Mouse (Mus musculus): ENCODE data around the gene Mob3a. TPM values are rescaled to one million over a fixed set of nuclear protein-coding genes. Genes with fewer than 3 reads are reported as not detected.

The Mob3a gene
- total and polyA plus RNA-seq, 2 experiments from 2014 or later, result 44.9 to 75.1 TPM

- under 1% methylated on average over 25 of the region's 25 CpGs for WGBS
- TF ChIP-seq CTCF (IDR thresholded peaks at IDR 0.05), result peak; percentile 48
- Histone ChIP-seq H3K4me3 (ENCODE audit: low read depth, low read length) (peak within 1 kb of the TSS; percentile 100), H3K4me2 (ENCODE audit: low read depth, low read length, poor library complexity, severe bottlenecking) (peak within 1 kb of the TSS; percentile 98), H3K27me3 (ENCODE audit: insufficient read depth, low read length) (no peaks in the 10 kb centered on the region), H3K27ac (ENCODE audit: low read depth, low read length) (peak within 1 kb of the TSS; percentile 90), H3K4me1 (ENCODE audit: insufficient read depth, low read length) (peaks cover 17% of the 10 kb centered on the region), H3K36me3 (ENCODE audit: insufficient read depth, low read length) (no peaks in the 10 kb centered on the region), H3K9ac (replicated peaks; ENCODE audit: low read length, poor library complexity, severe bottlenecking) (peak within 1 kb of the TSS; percentile 99), H3K9me3 (ENCODE audit: low read length) (no peaks in the 10 kb centered on the region)
- DNase-seq (ENCODE audit: low spot score), result peak; percentile 100
- peak; percentile 99 for ATAC-seq (ENCODE audit: low FRiP score)
Measured at GRCm38 (mm10) chr10:80742180-80742978, 40.6 kb upstream of the Mob3a start, which contains the start of gene Ap3d1. Gene Ap3d1 (minus strand): TSS chr10:80742264.

- peaks cover 17% of the 10 kb centered on the region for H3K4me1 ChIP-seq (ENCODE audit: insufficient read depth, low read length)
- peak overlapping the region; percentile 90 for H3K27ac ChIP-seq (ENCODE audit: low read depth, low read length)
- WGBS, result under 1% methylated on average over 45 of the region's 46 CpGs
- H3K9me3 ChIP-seq (ENCODE audit: low read length), result no peaks in the 10 kb centered on the region
- peak overlapping the region; percentile 99 for H3K9ac ChIP-seq (replicated peaks; ENCODE audit: low read length, poor library complexity, severe bottlenecking)
- no peak for TF ChIP-seq CTCF (IDR thresholded peaks at IDR 0.05)
- ATAC-seq (ENCODE audit: low FRiP score) (peak; percentile 4; the same call in 1 of the 2 replicates), DNase-seq (ENCODE audit: low spot score) (no peak)
- H3K4me3 ChIP-seq (ENCODE audit: low read depth, low read length), result peak overlapping the region; percentile 100
- no peaks in the 10 kb centered on the region for H3K27me3 ChIP-seq (ENCODE audit: insufficient read depth, low read length)
- H3K4me2 ChIP-seq (ENCODE audit: low read depth, low read length, poor library complexity, severe bottlenecking), result peak overlapping the region; percentile 98
- no peaks in the 10 kb centered on the region for H3K36me3 ChIP-seq (ENCODE audit: insufficient read depth, low read length)
Measured at GRCm38 (mm10) chr10:80741634-80742179, 39.9 kb upstream of the Mob3a start.

- no peaks in the 10 kb centered on the region for H3K36me3 ChIP-seq (ENCODE audit: insufficient read depth, low read length)
- WGBS, result 28% methylated on average over 5 of the region's 5 CpGs
- TF ChIP-seq CTCF (IDR thresholded peaks at IDR 0.05), result no peak
- ATAC-seq (ENCODE audit: low FRiP score) (no peak), DNase-seq (ENCODE audit: low spot score) (no peak)
- H3K4me1 ChIP-seq (ENCODE audit: insufficient read depth, low read length), result peaks cover 17% of the 10 kb centered on the region
- peak overlapping the region; percentile 99 for H3K9ac ChIP-seq (replicated peaks; ENCODE audit: low read length, poor library complexity, severe bottlenecking)
- H3K27me3 ChIP-seq (ENCODE audit: insufficient read depth, low read length), result no peaks in the 10 kb centered on the region
- no peaks in the 10 kb centered on the region for H3K9me3 ChIP-seq (ENCODE audit: low read length)
- peak overlapping the region; percentile 100 for H3K4me3 ChIP-seq (ENCODE audit: low read depth, low read length)
- H3K4me2 ChIP-seq (ENCODE audit: low read depth, low read length, poor library complexity, severe bottlenecking), result peak overlapping the region; percentile 98
- H3K27ac ChIP-seq (ENCODE audit: low read depth, low read length), result peak overlapping the region; percentile 90
Measured at GRCm38 (mm10) chr10:80741146-80741545, 39.4 kb upstream of the Mob3a start.

GRCm38 (mm10) chr10:80738657-80739056 lies 36.9 kb upstream of the Mob3a start:
- Histone ChIP-seq H3K27ac (ENCODE audit: low read depth, low read length) (no peak overlapping the region), H3K27me3 (ENCODE audit: insufficient read depth, low read length) (no peaks in the 10 kb centered on the region), H3K4me3 (ENCODE audit: low read depth, low read length) (no peak overlapping the region), H3K4me2 (ENCODE audit: low read depth, low read length, poor library complexity, severe bottlenecking) (no peak overlapping the region), H3K9ac (replicated peaks; ENCODE audit: low read length, poor library complexity, severe bottlenecking) (no peak overlapping the region), H3K4me1 (ENCODE audit: insufficient read depth, low read length) (peaks cover 17% of the 10 kb centered on the region), H3K9me3 (ENCODE audit: low read length) (no peaks in the 10 kb centered on the region), H3K36me3 (ENCODE audit: insufficient read depth, low read length) (no peaks in the 10 kb centered on the region)
- peak; percentile 51 for TF ChIP-seq CTCF (IDR thresholded peaks at IDR 0.05)
- 45% methylated on average over 1 of the region's 1 CpGs for WGBS
- ATAC-seq (ENCODE audit: low FRiP score), result no peak
- no peak for DNase-seq (ENCODE audit: low spot score)

GRCm38 (mm10) chr10:80736731-80737130 lies 35.0 kb upstream of the Mob3a start:
- Histone ChIP-seq H3K36me3 (ENCODE audit: insufficient read depth, low read length) (peaks cover 10% of the 10 kb centered on the region), H3K27me3 (ENCODE audit: insufficient read depth, low read length) (no peaks in the 10 kb centered on the region), H3K4me3 (ENCODE audit: low read depth, low read length) (no peak overlapping the region), H3K27ac (ENCODE audit: low read depth, low read length) (no peak overlapping the region), H3K4me1 (ENCODE audit: insufficient read depth, low read length) (peaks cover 17% of the 10 kb centered on the region), H3K9ac (replicated peaks; ENCODE audit: low read length, poor library complexity, severe bottlenecking) (no peak overlapping the region), H3K9me3 (ENCODE audit: low read length) (no peaks in the 10 kb centered on the region), H3K4me2 (ENCODE audit: low read depth, low read length, poor library complexity, severe bottlenecking) (no peak overlapping the region)
- no peak for ATAC-seq (ENCODE audit: low FRiP score)
- TF ChIP-seq CTCF (IDR thresholded peaks at IDR 0.05), result no peak
- peak; percentile 46 for DNase-seq (ENCODE audit: low spot score)
- 67% methylated on average over 5 of the region's 5 CpGs for WGBS

GRCm38 (mm10) chr10:80732611-80733101 lies 30.9 kb upstream of the Mob3a start:
- H3K9ac ChIP-seq (replicated peaks; ENCODE audit: low read length, poor library complexity, severe bottlenecking), result no peak overlapping the region
- peaks cover 41% of the 10 kb centered on the region for H3K36me3 ChIP-seq (ENCODE audit: insufficient read depth, low read length)
- no peaks in the 10 kb centered on the region for H3K27me3 ChIP-seq (ENCODE audit: insufficient read depth, low read length)
- DNase-seq (ENCODE audit: low spot score) (no peak), ATAC-seq (ENCODE audit: low FRiP score) (no peak)
- no peak for TF ChIP-seq CTCF (IDR thresholded peaks at IDR 0.05)
- no peaks in the 10 kb centered on the region for H3K4me1 ChIP-seq (ENCODE audit: insufficient read depth, low read length)
- no peaks in the 10 kb centered on the region for H3K9me3 ChIP-seq (ENCODE audit: low read length)
- 91% methylated on average over 6 of the region's 6 CpGs for WGBS
- no peak overlapping the region for H3K4me3 ChIP-seq (ENCODE audit: low read depth, low read length)
- no peak overlapping the region for H3K4me2 ChIP-seq (ENCODE audit: low read depth, low read length, poor library complexity, severe bottlenecking)
- H3K27ac ChIP-seq (ENCODE audit: low read depth, low read length), result no peak overlapping the region
